In genomic region chr10:128492051-128492450, GRCm38 (mm10) we compare ENCODE assay signal across 8 mouse cellular contexts. TPM values are rescaled to one million over a fixed set of nuclear protein-coding genes. Genes with fewer than 3 reads are reported as not detected.
DNase-seq lines count a peak whose midpoint lies in the region; ATAC-seq and TF ChIP-seq lines count a peak whose summit lies in the region.
"Not testable (repeated sequence)": the region's sequence is repeated elsewhere in the genome, so short reads cannot be mapped to it uniquely, and the experiment has no call there.

No protein-coding gene starts in this region.

- H3K9me3 ChIP-seq in CH12.LX (replicated peaks; ENCODE audit: low read length); embryonic facial prominence, embryonic 10.5 days; forebrain, embryonic 16.5 days (ENCODE audit: control insufficient read depth, low read length); hindbrain, embryonic 11.5 days (ENCODE audit: control insufficient read depth, low read length); liver, embryonic 11.5 days (ENCODE audit: control insufficient read depth, low read length); midbrain, embryonic 10.5 days (replicated peaks); neural tube, embryonic 15.5 days (replicated peaks): not testable (repeated sequence)

- H3K36me3 ChIP-seq in CH12.LX (replicated peaks in 1 of 2; ENCODE audit: control insufficient read depth in 1 of 2, insufficient read depth in 1 of 2, low read length in 1 of 2) = peaks cover 49 to 55% of the 10 kb centered on the region in 2 experiments
- peaks cover 55% of the 10 kb centered on the region for H3K36me3 ChIP-seq in embryonic facial prominence, embryonic 10.5 days (replicated peaks)
- H3K36me3 ChIP-seq in forebrain, embryonic 16.5 days (ENCODE audit: control insufficient read depth, insufficient read depth) = peaks cover 28% of the 10 kb centered on the region
- H3K36me3 ChIP-seq in hindbrain, embryonic 11.5 days (ENCODE audit: control insufficient read depth, insufficient read depth, low read length) = peaks cover 12% of the 10 kb centered on the region
- peaks cover 34% of the 10 kb centered on the region for H3K36me3 ChIP-seq in liver, embryonic 11.5 days (ENCODE audit: control insufficient read depth, insufficient read depth, low read length)
- peaks cover 50% of the 10 kb centered on the region for H3K36me3 ChIP-seq in midbrain, embryonic 10.5 days
- peaks cover 45% of the 10 kb centered on the region for H3K36me3 ChIP-seq in neural tube, embryonic 15.5 days

- H3K9ac ChIP-seq in CH12.LX (ENCODE audit: insufficient read depth, low read depth) = peak overlapping the region; percentile 90; the same call in 1 of the 2 replicates
- H3K9ac ChIP-seq in forebrain, embryonic 16.5 days (replicated peaks; ENCODE audit: low read depth, low read length) = peak overlapping the region; percentile 78; the same call in 1 of the 2 replicates
- H3K9ac ChIP-seq in hindbrain, embryonic 11.5 days (ENCODE audit: low read depth, low read length) = peak overlapping the region; percentile 74; the same call in 1 of the 2 replicates
- H3K9ac ChIP-seq in liver, embryonic 11.5 days (ENCODE audit: low read depth, low read length) = peak overlapping the region; percentile 82
- peak overlapping the region; percentile 91 for H3K9ac ChIP-seq in neural tube, embryonic 15.5 days (replicated peaks)

- not testable (repeated sequence) for ATAC-seq in forebrain, embryonic 16.5 days; hindbrain, embryonic 11.5 days (ENCODE audit: low FRiP score); liver, embryonic 11.5 days (replicated peaks; ENCODE audit: low FRiP score); neural tube, embryonic 15.5 days (ENCODE audit: low FRiP score)

- TF ChIP-seq EP300 in CH12.LX (IDR thresholded peaks at IDR 0.05; ENCODE audit: low read length) = not testable (repeated sequence)

- dilution Hi-C loops in CH12.LX (cut with MboI; ENCODE audit: extremely low pct_ligation_motif_present, extremely low pct_unique_long_range_greater_than_20kb, low sequenced_read_pairs) = not testable (repeated sequence)

- peak overlapping the region; percentile 67; the same call in 1 of the 2 replicates for H3K4me2 ChIP-seq in CH12.LX (ENCODE audit: insufficient read depth, low read depth, poor library complexity, severe bottlenecking)
- H3K4me2 ChIP-seq in forebrain, embryonic 16.5 days (ENCODE audit: low read length) = peak overlapping the region; percentile 91
- H3K4me2 ChIP-seq in hindbrain, embryonic 11.5 days (replicated peaks; ENCODE audit: low read depth, low read length) = peak overlapping the region; percentile 75
- H3K4me2 ChIP-seq in liver, embryonic 11.5 days = peak overlapping the region; percentile 78
- peak overlapping the region; percentile 73 for H3K4me2 ChIP-seq in neural tube, embryonic 15.5 days

- 76% methylated on average over 8 of the region's 8 CpGs for WGBS in embryonic facial prominence, embryonic 10.5 days
- WGBS in forebrain, embryonic 16.5 days = 84% methylated on average over 8 of the region's 8 CpGs
- 76% methylated on average over 6 of the region's 8 CpGs for WGBS in hindbrain, embryonic 11.5 days
- WGBS in liver, embryonic 11.5 days = 63% methylated on average over 8 of the region's 8 CpGs
- WGBS in midbrain, embryonic 10.5 days = 87% methylated on average over 8 of the region's 8 CpGs
- 73% methylated on average over 8 of the region's 8 CpGs for WGBS in neural tube, embryonic 15.5 days

- TF ChIP-seq CTCF in CH12.LX (conservative IDR thresholded peaks at IDR 0.05 in 1 of 2, IDR thresholded peaks at IDR 0.05 in 1 of 2; ENCODE audit: low read depth in 2 of 2, low read length in 2 of 2) = not testable (repeated sequence)

- H3K79me2 ChIP-seq in CH12.LX (replicated peaks; ENCODE audit: control insufficient read depth, extremely low read depth, insufficient read depth, poor library complexity, severe bottlenecking) = peaks cover 20% of the 10 kb centered on the region

- DNase-seq in CH12.LX (ENCODE audit: extremely low read depth); embryonic facial prominence, embryonic 10.5 days (ENCODE audit: low spot score); hindbrain, embryonic 11.5 days (ENCODE audit: low spot score); liver, embryonic 11.5 days (ENCODE audit: low spot score); midbrain, embryonic 10.5 days (ENCODE audit: low spot score): not testable (repeated sequence)
- peak; percentile 40 for DNase-seq in kidney, adult 9 months

- TF ChIP-seq RAD21 in CH12.LX (IDR thresholded peaks at IDR 0.05; ENCODE audit: low read depth, low read length) = not testable (repeated sequence)

- not testable (repeated sequence) for H3K27me3 ChIP-seq in CH12.LX (replicated peaks); forebrain, embryonic 16.5 days (replicated peaks; ENCODE audit: control insufficient read depth, insufficient read depth, low read length); hindbrain, embryonic 11.5 days (ENCODE audit: control insufficient read depth, insufficient read depth, low read length); liver, embryonic 11.5 days (replicated peaks; ENCODE audit: control insufficient read depth, insufficient read depth, low read length); neural tube, embryonic 15.5 days (replicated peaks)
- H3K27me3 ChIP-seq in embryonic facial prominence, embryonic 10.5 days (replicated peaks; ENCODE audit: low read depth, poor library complexity, severe bottlenecking) = peaks cover 10% of the 10 kb centered on the region
- peaks cover 11% of the 10 kb centered on the region for H3K27me3 ChIP-seq in midbrain, embryonic 10.5 days (ENCODE audit: low read depth, poor library complexity, severe bottlenecking)

- peaks cover 12 to 33% of the 10 kb centered on the region in 2 experiments; a peak in 3 of 4 replicates for H3K4me1 ChIP-seq in CH12.LX (ENCODE audit: control insufficient read depth in 1 of 2, insufficient read depth in 2 of 2)
- peaks cover 46% of the 10 kb centered on the region for H3K4me1 ChIP-seq in embryonic facial prominence, embryonic 10.5 days
- H3K4me1 ChIP-seq in forebrain, embryonic 16.5 days (replicated peaks; ENCODE audit: control insufficient read depth, insufficient read depth, low read length) = peaks cover 28% of the 10 kb centered on the region
- peaks cover 11% of the 10 kb centered on the region for H3K4me1 ChIP-seq in hindbrain, embryonic 11.5 days (replicated peaks; ENCODE audit: control insufficient read depth, insufficient read depth, low read length)
- peaks cover 36% of the 10 kb centered on the region for H3K4me1 ChIP-seq in liver, embryonic 11.5 days (replicated peaks; ENCODE audit: control insufficient read depth, insufficient read depth, low read length)
- peaks cover 45% of the 10 kb centered on the region for H3K4me1 ChIP-seq in midbrain, embryonic 10.5 days
- H3K4me1 ChIP-seq in neural tube, embryonic 15.5 days = peaks cover 51% of the 10 kb centered on the region

- H3K27ac ChIP-seq in CH12.LX (ENCODE audit: insufficient read depth, low read depth); forebrain, embryonic 16.5 days (ENCODE audit: low read length); hindbrain, embryonic 11.5 days (ENCODE audit: low read depth, low read length); midbrain, embryonic 10.5 days (replicated peaks): not testable (repeated sequence)
- peak overlapping the region; percentile 93; the same call in 1 of the 2 replicates for H3K27ac ChIP-seq in embryonic facial prominence, embryonic 10.5 days (replicated peaks)
- H3K27ac ChIP-seq in liver, embryonic 11.5 days (ENCODE audit: low read depth, low read length) = peak overlapping the region; percentile 89
- H3K27ac ChIP-seq in neural tube, embryonic 15.5 days (replicated peaks) = peak overlapping the region; percentile 98

- in situ Hi-C loops in CH12.LX (cut with MboI; ENCODE audit: low pct_ligation_motif_present, low pct_unique_long_range_greater_than_20kb, low sequenced_read_pairs) = not testable (repeated sequence)

- TF ChIP-seq POLR2A in CH12.LX (IDR thresholded peaks at IDR 0.05; ENCODE audit: low read depth, low read length) = not testable (repeated sequence)

- peak overlapping the region; percentile 76 to 100 (median 90) for H3K4me3 ChIP-seq in CH12.LX (replicated peaks in 1 of 3; ENCODE audit: low read depth in 2 of 3, low read length in 2 of 3, poor library complexity in 1 of 3)
- peak overlapping the region; percentile 88 for H3K4me3 ChIP-seq in embryonic facial prominence, embryonic 10.5 days
- H3K4me3 ChIP-seq in forebrain, embryonic 16.5 days (replicated peaks; ENCODE audit: low read length) = peak overlapping the region; percentile 84
- peak overlapping the region; percentile 76 for H3K4me3 ChIP-seq in hindbrain, embryonic 11.5 days (ENCODE audit: low read depth, low read length)
- peak overlapping the region; percentile 81 for H3K4me3 ChIP-seq in liver, embryonic 11.5 days (ENCODE audit: low read depth, low read length)
- H3K4me3 ChIP-seq in midbrain, embryonic 10.5 days = peak overlapping the region; percentile 86
- H3K4me3 ChIP-seq in neural tube, embryonic 15.5 days (replicated peaks) = peak overlapping the region; percentile 86

RNA-seq across cellular contexts. Expression of gene Myl6, which starts 1.9 kb away (rescaled TPM):
- 555 and 601 TPM in 2 replicates for total RNA-seq in CH12.LX (2012; rRNA removed)
- total RNA-seq in CH12.LX (2014; rRNA removed) = 560 and 610 TPM in 2 replicates
- 366 and 413 TPM in 2 replicates for polyA plus RNA-seq in CH12.LX (2012; ENCODE audit: insufficient read length, low read depth)
- polyA plus RNA-seq in embryonic facial prominence, embryonic 10.5 days (2016; fragmentation: Nextera tagmentation; extraction: Ambion mirVana) = 733 and 768 TPM in 2 replicates
- polyA plus RNA-seq in forebrain, embryonic 16.5 days (2015; fragmentation: Nextera tagmentation; extraction: Ambion mirVana) = 599 and 678 TPM in 2 replicates
- polyA plus RNA-seq in hindbrain, embryonic 11.5 days (2014; fragmentation: Nextera tagmentation; extraction: Ambion mirVana) = 742 and 751 TPM in 2 replicates
- polyA plus RNA-seq in liver, embryonic 11.5 days (2014; fragmentation: Nextera tagmentation; extraction: Ambion mirVana) = 639 and 685 TPM in 2 replicates
- polyA plus RNA-seq in midbrain, embryonic 10.5 days (2016; fragmentation: Nextera tagmentation; extraction: Ambion mirVana) = 833 and 890 TPM in 2 replicates
- 999 and 1,090 TPM in 2 replicates for polyA plus RNA-seq in neural tube, embryonic 15.5 days (2015; fragmentation: Nextera tagmentation; extraction: Ambion mirVana)

RNA-seq across cellular contexts. Expression of gene Myl6b, which starts 6.4 kb away (rescaled TPM):
- total RNA-seq in CH12.LX (2012; rRNA removed) (2.5 and 2.6 TPM in 2 replicates), CH12.LX (2014; rRNA removed) (0.39 and 1.1 TPM in 2 replicates)
- 3.2 and 3.9 TPM in 2 replicates for polyA plus RNA-seq in CH12.LX (2012; ENCODE audit: insufficient read length, low read depth)
- 2.3 and 3.1 TPM in 2 replicates for polyA plus RNA-seq in embryonic facial prominence, embryonic 10.5 days (2016; fragmentation: Nextera tagmentation; extraction: Ambion mirVana)
- 5.4 and 5.9 TPM in 2 replicates for polyA plus RNA-seq in forebrain, embryonic 16.5 days (2015; fragmentation: Nextera tagmentation; extraction: Ambion mirVana)
- polyA plus RNA-seq in hindbrain, embryonic 11.5 days (2014; fragmentation: Nextera tagmentation; extraction: Ambion mirVana) = 3.3 and 4.2 TPM in 2 replicates
- 3.9 and 4.2 TPM in 2 replicates for polyA plus RNA-seq in liver, embryonic 11.5 days (2014; fragmentation: Nextera tagmentation; extraction: Ambion mirVana)
- 1.8 and 2.9 TPM in 2 replicates for polyA plus RNA-seq in midbrain, embryonic 10.5 days (2016; fragmentation: Nextera tagmentation; extraction: Ambion mirVana)
- 7.0 and 7.7 TPM in 2 replicates for polyA plus RNA-seq in neural tube, embryonic 15.5 days (2015; fragmentation: Nextera tagmentation; extraction: Ambion mirVana)

RNA-seq across cellular contexts. Expression of gene Smarcc2, which starts 33.0 kb away (rescaled TPM):
- total RNA-seq in CH12.LX (2012; rRNA removed) (20.2 and 24.8 TPM in 2 replicates), CH12.LX (2014; rRNA removed) (6.1 and 7.5 TPM in 2 replicates)
- 39.8 and 42.6 TPM in 2 replicates for polyA plus RNA-seq in CH12.LX (2012; ENCODE audit: insufficient read length, low read depth)
- 77.3 and 85.9 TPM in 2 replicates for polyA plus RNA-seq in embryonic facial prominence, embryonic 10.5 days (2016; fragmentation: Nextera tagmentation; extraction: Ambion mirVana)
- polyA plus RNA-seq in forebrain, embryonic 16.5 days (2015; fragmentation: Nextera tagmentation; extraction: Ambion mirVana) = 215 and 217 TPM in 2 replicates
- 126 and 170 TPM in 2 replicates for polyA plus RNA-seq in hindbrain, embryonic 11.5 days (2014; fragmentation: Nextera tagmentation; extraction: Ambion mirVana)
- 59.0 and 59.7 TPM in 2 replicates for polyA plus RNA-seq in liver, embryonic 11.5 days (2014; fragmentation: Nextera tagmentation; extraction: Ambion mirVana)
- polyA plus RNA-seq in midbrain, embryonic 10.5 days (2016; fragmentation: Nextera tagmentation; extraction: Ambion mirVana) = 75.2 and 110 TPM in 2 replicates
- 138 and 149 TPM in 2 replicates for polyA plus RNA-seq in neural tube, embryonic 15.5 days (2015; fragmentation: Nextera tagmentation; extraction: Ambion mirVana)

RNA-seq across cellular contexts. Expression of gene Esyt1, which starts 33.6 kb away (rescaled TPM):
- total RNA-seq in CH12.LX (2012; rRNA removed) (43.2 and 48.0 TPM in 2 replicates), CH12.LX (2014; rRNA removed) (20.2 and 20.6 TPM in 2 replicates)
- polyA plus RNA-seq in CH12.LX (2012; ENCODE audit: insufficient read length, low read depth) = 33.0 and 38.2 TPM in 2 replicates
- 11.9 and 13.6 TPM in 2 replicates for polyA plus RNA-seq in embryonic facial prominence, embryonic 10.5 days (2016; fragmentation: Nextera tagmentation; extraction: Ambion mirVana)
- polyA plus RNA-seq in forebrain, embryonic 16.5 days (2015; fragmentation: Nextera tagmentation; extraction: Ambion mirVana) = 9.0 and 9.6 TPM in 2 replicates
- 12.6 and 15.7 TPM in 2 replicates for polyA plus RNA-seq in hindbrain, embryonic 11.5 days (2014; fragmentation: Nextera tagmentation; extraction: Ambion mirVana)
- 19.1 TPM in 2 replicates for polyA plus RNA-seq in liver, embryonic 11.5 days (2014; fragmentation: Nextera tagmentation; extraction: Ambion mirVana)
- 17.2 and 23.6 TPM in 2 replicates for polyA plus RNA-seq in midbrain, embryonic 10.5 days (2016; fragmentation: Nextera tagmentation; extraction: Ambion mirVana)
- 20.7 and 30.0 TPM in 2 replicates for polyA plus RNA-seq in neural tube, embryonic 15.5 days (2015; fragmentation: Nextera tagmentation; extraction: Ambion mirVana)

RNA-seq across cellular contexts. Expression of gene Zc3h10, which starts 55.5 kb away (rescaled TPM):
- 19.9 and 20.9 TPM in 2 replicates for total RNA-seq in CH12.LX (2012; rRNA removed)
- total RNA-seq in CH12.LX (2014; rRNA removed) = 16.2 TPM in 2 replicates
- 14.4 and 14.6 TPM in 2 replicates for polyA plus RNA-seq in CH12.LX (2012; ENCODE audit: insufficient read length, low read depth)
- polyA plus RNA-seq in embryonic facial prominence, embryonic 10.5 days (2016; fragmentation: Nextera tagmentation; extraction: Ambion mirVana) = 15.9 and 17.4 TPM in 2 replicates
- 20.9 and 21.7 TPM in 2 replicates for polyA plus RNA-seq in forebrain, embryonic 16.5 days (2015; fragmentation: Nextera tagmentation; extraction: Ambion mirVana)
- 14.1 and 15.0 TPM in 2 replicates for polyA plus RNA-seq in hindbrain, embryonic 11.5 days (2014; fragmentation: Nextera tagmentation; extraction: Ambion mirVana)
- polyA plus RNA-seq in liver, embryonic 11.5 days (2014; fragmentation: Nextera tagmentation; extraction: Ambion mirVana) = 9.9 and 11.1 TPM in 2 replicates
- 15.4 and 19.5 TPM in 2 replicates for polyA plus RNA-seq in midbrain, embryonic 10.5 days (2016; fragmentation: Nextera tagmentation; extraction: Ambion mirVana)
- 16.0 and 16.2 TPM in 2 replicates for polyA plus RNA-seq in neural tube, embryonic 15.5 days (2015; fragmentation: Nextera tagmentation; extraction: Ambion mirVana)
